14 mouse cellular contexts compared by ENCODE assay signal in the genomic region with DNA sequence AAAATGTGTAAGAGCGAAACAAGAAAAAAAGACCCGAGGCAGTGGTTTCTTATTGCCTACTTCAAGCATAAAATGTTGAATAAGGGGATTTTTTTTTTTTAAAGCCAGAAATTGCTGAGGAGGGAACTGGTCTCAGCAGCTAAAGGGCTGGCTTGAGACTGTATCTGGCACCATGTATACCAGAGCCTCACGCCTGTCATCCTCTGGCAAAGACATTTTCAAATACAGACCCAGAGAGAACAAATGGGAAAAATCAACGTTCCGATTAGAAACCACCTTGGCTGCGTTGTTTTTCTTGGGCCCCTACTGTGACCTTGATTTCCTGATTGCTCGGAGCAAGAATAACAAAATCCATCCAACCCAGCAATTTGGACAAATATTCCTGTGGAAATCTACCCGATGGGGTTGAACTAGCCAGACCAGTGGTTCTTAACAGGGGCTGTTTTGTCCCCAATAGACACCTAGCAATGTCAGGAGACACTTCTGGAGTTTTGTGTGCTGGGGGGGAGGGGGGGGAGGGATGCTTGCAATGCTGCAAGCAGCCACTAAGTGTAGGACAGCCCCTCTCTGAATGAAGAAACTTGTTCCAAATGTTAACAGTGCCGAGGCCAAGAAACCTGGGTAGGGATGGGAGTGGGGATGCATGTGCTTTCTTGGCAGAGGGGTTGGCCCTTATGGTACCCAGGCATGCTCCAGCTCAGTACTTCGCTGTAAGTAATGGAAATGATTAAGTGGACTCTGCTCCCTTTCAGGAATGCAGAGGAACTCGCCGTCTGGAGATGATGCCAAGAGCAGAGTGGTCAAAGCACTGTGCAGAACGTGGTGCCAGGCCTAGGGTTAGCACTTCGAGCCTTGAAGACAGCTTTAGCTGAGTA.
A peak's percentile ranks its signal among the peaks of the same experiment; 100 is the strongest.
DNase-seq lines count a peak whose midpoint lies in the region; ATAC-seq and TF ChIP-seq lines count a peak whose summit lies in the region.
"Had no signal": no experiment of that assay in that cellular context is flagged by ENCODE, and none has a peak within 500 bp of the region (broad histone marks: within the 10 kb centered on the region; RNA-seq: fewer than 3 reads in every experiment).

No protein-coding gene starts in this region.

- no peaks in the 10 kb centered on the region for H3K36me3 ChIP-seq in forebrain, embryonic 11.5 days (ENCODE audit: control insufficient read depth, insufficient read depth, low read length)
- H3K36me3 ChIP-seq in forebrain, embryonic 15.5 days = no peaks in the 10 kb centered on the region
- no peaks in the 10 kb centered on the region for H3K36me3 ChIP-seq in intestine, embryonic 14.5 days (ENCODE audit: control insufficient read depth, insufficient read depth, low read length)
- no peaks in the 10 kb centered on the region for H3K36me3 ChIP-seq in intestine, embryonic 15.5 days
- H3K36me3 ChIP-seq in thymus, adult 2 months (ENCODE audit: control insufficient read depth, insufficient read depth, low read length) = no peaks in the 10 kb centered on the region
- H3K36me3 ChIP-seq: liver, embryonic 12.5 days had no signal

- no peak overlapping the region for H3K27ac ChIP-seq in forebrain, embryonic 11.5 days (ENCODE audit: low read depth, low read length)
- no peak overlapping the region for H3K27ac ChIP-seq in forebrain, embryonic 15.5 days (replicated peaks)
- no peak overlapping the region for H3K27ac ChIP-seq in intestine, embryonic 14.5 days (ENCODE audit: low read depth)
- H3K27ac ChIP-seq in intestine, embryonic 15.5 days = no peak overlapping the region
- no peak overlapping the region for H3K27ac ChIP-seq in thymus, adult 2 months (ENCODE audit: control insufficient read depth, insufficient read depth, low read length)
- H3K27ac ChIP-seq: left cerebral cortex, adult 2 months; liver, embryonic 12.5 days had no signal

- 77% methylated on average over 14 of the region's 14 CpGs for WGBS in forebrain, embryonic 11.5 days
- 83% methylated on average over 14 of the region's 14 CpGs for WGBS in forebrain, embryonic 15.5 days
- whole genome bisulfite sequencing in intestine, embryonic 14.5 days = 74% methylated on average over 14 of the region's 14 CpGs
- 73% methylated on average over 14 of the region's 14 CpGs for WGBS in intestine, embryonic 15.5 days
- WGBS in thymus, adult 2 months = 88% methylated on average over 14 of the region's 14 CpGs

- no peak for TF ChIP-seq CTCF in thymus, adult 2 months (IDR thresholded peaks at IDR 0.05; ENCODE audit: borderline replicate concordance, control insufficient read depth, extremely low read depth, insufficient read depth, low read length, poor library complexity)

- H3K4me2 ChIP-seq in forebrain, embryonic 11.5 days (ENCODE audit: low read depth, low read length, severe bottlenecking) = no peak overlapping the region
- no peak overlapping the region for H3K4me2 ChIP-seq in forebrain, embryonic 15.5 days (replicated peaks)
- H3K4me2 ChIP-seq in intestine, embryonic 14.5 days (ENCODE audit: low read length) = no peak overlapping the region
- no peak overlapping the region for H3K4me2 ChIP-seq in intestine, embryonic 15.5 days (replicated peaks)
- H3K4me2 ChIP-seq: liver, embryonic 12.5 days; midbrain, embryonic 11.5 days had no signal

- TF ChIP-seq POLR2A in thymus, adult 2 months (IDR thresholded peaks at IDR 0.05; ENCODE audit: control insufficient read depth, extremely low read depth, insufficient read depth, low read length, poor library complexity) = no peak

- no peak overlapping the region for H3K4me3 ChIP-seq in forebrain, embryonic 11.5 days (ENCODE audit: low read depth, low read length)
- H3K4me3 ChIP-seq in forebrain, embryonic 15.5 days = no peak overlapping the region
- no peak overlapping the region for H3K4me3 ChIP-seq in intestine, embryonic 14.5 days (ENCODE audit: low read depth, low read length)
- no peak overlapping the region for H3K4me3 ChIP-seq in intestine, embryonic 15.5 days (replicated peaks)
- no peak overlapping the region for H3K4me3 ChIP-seq in thymus, adult 2 months (ENCODE audit: control insufficient read depth, insufficient read depth, low read length)
- H3K4me3 ChIP-seq: left cerebral cortex, adult 2 months; liver, embryonic 12.5 days had no signal

- H3K27me3 ChIP-seq in forebrain, embryonic 11.5 days (ENCODE audit: control insufficient read depth, insufficient read depth, low read length) = no peaks in the 10 kb centered on the region
- no peaks in the 10 kb centered on the region for H3K27me3 ChIP-seq in forebrain, embryonic 15.5 days
- no peaks in the 10 kb centered on the region for H3K27me3 ChIP-seq in intestine, embryonic 14.5 days (replicated peaks; ENCODE audit: control insufficient read depth, insufficient read depth, low read length)
- H3K27me3 ChIP-seq in intestine, embryonic 15.5 days (replicated peaks) = no peaks in the 10 kb centered on the region
- no peaks in the 10 kb centered on the region for H3K27me3 ChIP-seq in thymus, adult 2 months (ENCODE audit: control insufficient read depth, insufficient read depth, low read length)
- H3K27me3 ChIP-seq: liver, embryonic 12.5 days had no signal

- H3K4me1 ChIP-seq in forebrain, embryonic 11.5 days (replicated peaks; ENCODE audit: control insufficient read depth, insufficient read depth, low read length) = no peaks in the 10 kb centered on the region
- H3K4me1 ChIP-seq in forebrain, embryonic 15.5 days = no peaks in the 10 kb centered on the region
- no peaks in the 10 kb centered on the region for H3K4me1 ChIP-seq in intestine, embryonic 14.5 days (replicated peaks; ENCODE audit: control insufficient read depth, insufficient read depth, low read length)
- H3K4me1 ChIP-seq in intestine, embryonic 15.5 days (replicated peaks) = no peaks in the 10 kb centered on the region
- H3K4me1 ChIP-seq in thymus, adult 2 months (replicated peaks; ENCODE audit: control insufficient read depth, insufficient read depth, low read length) = peaks cover 9% of the 10 kb centered on the region
- H3K4me1 ChIP-seq: liver, embryonic 12.5 days had no signal

- H3K9ac ChIP-seq in forebrain, embryonic 11.5 days (ENCODE audit: low read length) = no peak overlapping the region
- H3K9ac ChIP-seq in forebrain, embryonic 15.5 days (replicated peaks) = no peak overlapping the region
- no peak overlapping the region for H3K9ac ChIP-seq in intestine, embryonic 14.5 days (ENCODE audit: low read length)
- H3K9ac ChIP-seq in intestine, embryonic 15.5 days = no peak overlapping the region
- H3K9ac ChIP-seq: liver, embryonic 12.5 days had no signal

- no peak for ATAC-seq in forebrain, embryonic 11.5 days (replicated peaks; ENCODE audit: low FRiP score)
- no peak for ATAC-seq in forebrain, embryonic 15.5 days (replicated peaks)
- no peak for ATAC-seq in intestine, embryonic 14.5 days (replicated peaks; ENCODE audit: low FRiP score, low TSS enrichment, low read depth)
- ATAC-seq in intestine, embryonic 15.5 days = no peak
- ATAC-seq: intestine, postnatal 0 days; liver, embryonic 12.5 days had no signal

- no peaks in the 10 kb centered on the region for H3K9me3 ChIP-seq in forebrain, embryonic 11.5 days (ENCODE audit: control insufficient read depth, low read length)
- H3K9me3 ChIP-seq in forebrain, embryonic 15.5 days = no peaks in the 10 kb centered on the region
- H3K9me3 ChIP-seq in intestine, embryonic 14.5 days (ENCODE audit: control insufficient read depth, low read length) = no peaks in the 10 kb centered on the region
- H3K9me3 ChIP-seq in intestine, embryonic 15.5 days = no peaks in the 10 kb centered on the region
- H3K9me3 ChIP-seq: liver, embryonic 12.5 days had no signal

- DNase-seq in forebrain, embryonic 11.5 days (ENCODE audit: low spot score) = peak; percentile 36
- peak; percentile 39 for DNase-seq in intestine, embryonic 14.5 days (ENCODE audit: low spot score)
- DNase-seq in NIH3T3 (ENCODE audit: low read depth) = peak; percentile 7
- peak; percentile 44 to 52 for DNase-seq in kidney, postnatal 36 days
- no peak for DNase-seq in thymus, postnatal 0 days (ENCODE audit: low spot score)
- no peak for DNase-seq in thymus, adult 2 months
- DNase-seq: adrenal gland, postnatal 10 days; lung, postnatal 10 days had no signal

Comparison
In these comparisons a context has a peak if more than half of its experiments do, and no peak if none do; other contexts are left out.
1. DNase-seq: peak in forebrain, embryonic 11.5 days (single experiment), intestine, embryonic 14.5 days (single experiment), NIH3T3 (single experiment) and kidney, postnatal 36 days (2 of 2); none in thymus, postnatal 0 days (single experiment) and thymus, adult 2 months (single experiment).